Mouse (Mus musculus) kidney, postnatal 0 days (tissue): ENCODE data around the gene Oxtr. TPM values are rescaled to one million over a fixed set of nuclear protein-coding genes. Genes with fewer than 3 reads are reported as not detected.

Source experiments
- ATAC-seq: fragments of 200-750 bp; cut with Nextera tagmentation; replicated peaks from 2 replicates; pipeline ENCODE4 v1.8.0; 2017; ENCODE audit warnings: low read depth, moderate number of reproducible peaks, moderate TSS enrichment, moderate library complexity; ENCODE audit not compliant: low FRiP score
- DNase-seq: peaks from one replicate; pipeline ENCODE4 v3.0.0-alpha.2; 2016; ENCODE audit warnings: low spot score
- H3K27ac ChIP-seq: fragments of 300-500 bp; sonication (generic); 2 replicates; pipeline ENCODE4 v1.5.1; 2014; ENCODE audit warnings: mild to moderate bottlenecking
- H3K27me3 ChIP-seq: fragments of 300-500 bp; sonication (generic); 2 replicates; pipeline ENCODE4 v1.6.1; 2014; ENCODE audit warnings: low read length, mixed read lengths; ENCODE audit not compliant: insufficient read depth
- H3K36me3 ChIP-seq: fragments of 300-500 bp; sonication (generic); 2 replicates; pipeline ENCODE4 v1.6.1; 2014; ENCODE audit warnings: low read length, mixed read lengths; ENCODE audit not compliant: insufficient read depth
- H3K4me1 ChIP-seq: fragments of 300-500 bp; sonication (generic); replicated peaks from 2 replicates; pipeline ENCODE4 v1.6.1; 2014; ENCODE audit warnings: antibody characterized with exemption, low read length, mixed read lengths; ENCODE audit not compliant: insufficient read depth
- H3K4me2 ChIP-seq: fragments of 300-500 bp; sonication (generic); 2 replicates; pipeline ENCODE4 v1.6.1; 2014; ENCODE audit warnings: mild to moderate bottlenecking, low read length, moderate library complexity, mixed read lengths
- H3K4me3 ChIP-seq: fragments of 300-500 bp; sonication (generic); replicated peaks from 2 replicates; pipeline ENCODE4 v1.5.1; 2014; ENCODE audit warnings: low read depth, low read length
- H3K9ac ChIP-seq: fragments of 300-500 bp; sonication (generic); 2 replicates; pipeline ENCODE4 v1.6.1; 2014; ENCODE audit warnings: low read depth, low read length
- H3K9me3 ChIP-seq: fragments of 300-500 bp; sonication (generic); replicated peaks from 2 replicates; pipeline ENCODE4 v1.6.1; 2016; ENCODE audit warnings: low read length, inconsistent platforms, mixed read lengths
- CTCF ChIP-seq: IDR thresholded peaks from 2 replicates; pipeline ENCODE4 v1.5.1; 2016; ENCODE audit warnings: antibody characterized with exemption, low read depth, mild to moderate bottlenecking, moderate library complexity
- WGBS: fragments of 180-500 bp; shearing (Covaris S2); extraction: QIAGEN DNeasy Blood & Tissue Kit; methylation state at CpG from one replicate; pipeline ENCODE4 v1.1.7; 2014; 5-methylcytosine and 5-hydroxymethylcytosine counted together
- polyA plus RNA-seq: library from polyadenylated mRNA; unstranded; fragments of >200 nt; fragmentation: Nextera tagmentation; extraction: Ambion mirVana; gene quantifications from 2 replicates; pipeline ENCODE4 v1.2.1, GENCODE M21; 2015

The Oxtr gene
- polyA plus RNA-seq, 1 experiment from 2014 or later = 4.6 TPM

- Histone ChIP-seq H3K9me3 (no peaks in the 10 kb centered on the region), H3K4me1 (no peaks in the 10 kb centered on the region), H3K27ac (no peak overlapping the region), H3K27me3 (no peaks in the 10 kb centered on the region), H3K36me3 (no peaks in the 10 kb centered on the region), H3K4me3 (no peak overlapping the region), H3K9ac (no peak overlapping the region), H3K4me2 (no peak overlapping the region)
- TF ChIP-seq CTCF = no peak
- peak; percentile 35 for DNase-seq
- ATAC-seq = no peak
- WGBS = 73% methylated on average over 4 of the region's 4 CpGs
Observed at GRCm38 (mm10) chr6:112471644-112472043, 18.1 kb downstream of the Oxtr start.

GRCm38 (mm10) chr6:112466001-112466400 lies 23.7 kb downstream of the Oxtr start:
- Histone ChIP-seq H3K9ac (no peak overlapping the region), H3K4me2 (no peak overlapping the region), H3K36me3 (no peaks in the 10 kb centered on the region), H3K27me3 (no peaks in the 10 kb centered on the region), H3K4me1 (0 out of 2 replicates have a peak, but pooled peaks cover 6% of the 10 kb centered on the region), H3K4me3 (no peak overlapping the region), H3K9me3 (no peaks in the 10 kb centered on the region), H3K27ac (peak overlapping the region; percentile 20; the same call in 1 of the 2 replicates)
- DNase-seq = no peak
- ATAC-seq = 0 out of 2 replicates have a peak, but pooled peaks have one; percentile 55
- no peak for TF ChIP-seq CTCF

- no peak for DNase-seq
Observed at GRCm38 (mm10) chr6:112465441-112465840, 24.3 kb downstream of the Oxtr start.

GRCm38 (mm10) chr6:112463331-112463730 lies 26.4 kb downstream of the Oxtr start:
- no peak overlapping the region for H3K4me3 ChIP-seq
- ATAC-seq = no peak
- H3K27ac ChIP-seq = no peak overlapping the region
- 84% methylated on average over 6 of the region's 6 CpGs for WGBS
- H3K9ac ChIP-seq = no peak overlapping the region
- H3K36me3 ChIP-seq = no peaks in the 10 kb centered on the region
- H3K4me2 ChIP-seq = no peak overlapping the region
- no peaks in the 10 kb centered on the region for H3K27me3 ChIP-seq
- no peaks in the 10 kb centered on the region for H3K9me3 ChIP-seq
- 0 out of 2 replicates have a peak, but pooled peaks cover 6% of the 10 kb centered on the region for H3K4me1 ChIP-seq
- no peak for DNase-seq
- no peak for TF ChIP-seq CTCF

More at GRCm38 (mm10) chr6:112465441-112465840, 24.3 kb downstream of the Oxtr start:
- TF ChIP-seq CTCF = no peak
- 0 out of 2 replicates have a peak, but pooled peaks cover 6% of the 10 kb centered on the region for H3K4me1 ChIP-seq
- H3K9ac ChIP-seq = no peak overlapping the region
- H3K4me3 ChIP-seq = no peak overlapping the region
- H3K27ac ChIP-seq = peak overlapping the region; percentile 20
- H3K27me3 ChIP-seq = no peaks in the 10 kb centered on the region
- ATAC-seq = no peak
- WGBS = 82% methylated on average over 3 of the region's 3 CpGs
- H3K4me2 ChIP-seq = no peak overlapping the region
- H3K36me3 ChIP-seq = no peaks in the 10 kb centered on the region
- H3K9me3 ChIP-seq = no peaks in the 10 kb centered on the region

- H3K4me3 ChIP-seq = no peak overlapping the region
- H3K9ac ChIP-seq = no peak overlapping the region
- no peak overlapping the region for H3K4me2 ChIP-seq
- no peaks in the 10 kb centered on the region for H3K36me3 ChIP-seq
- H3K27me3 ChIP-seq = no peaks in the 10 kb centered on the region
- ATAC-seq (no peak), DNase-seq (no peak)
- WGBS = 96% methylated on average over 5 of the region's 5 CpGs
- no peak overlapping the region for H3K27ac ChIP-seq
- no peaks in the 10 kb centered on the region for H3K9me3 ChIP-seq
- 0 out of 2 replicates have a peak, but pooled peaks cover 6% of the 10 kb centered on the region for H3K4me1 ChIP-seq
- TF ChIP-seq CTCF = no peak
Observed at GRCm38 (mm10) chr6:112461459-112461858, 28.3 kb downstream of the Oxtr start.

GRCm38 (mm10) chr6:112459341-112459749 lies 30.4 kb downstream of the Oxtr start, which contains the start of gene Cav3:
Gene Cav3 (plus strand): TSS chr6:112459505.
- 52% methylated on average over 12 of the region's 12 CpGs for WGBS
- DNase-seq (no peak), ATAC-seq (no peak)
- Histone ChIP-seq H3K9me3 (no peaks in the 10 kb centered on the region), H3K36me3 (no peaks in the 10 kb centered on the region), H3K9ac (no peak within 1 kb of the TSS), H3K4me2 (no peak within 1 kb of the TSS), H3K4me3 (no peak within 1 kb of the TSS), H3K4me1 (0 out of 2 replicates have a peak, but pooled peaks cover 6% of the 10 kb centered on the region), H3K27ac (no peak within 1 kb of the TSS), H3K27me3 (no peaks in the 10 kb centered on the region)
- no peak for TF ChIP-seq CTCF

GRCm38 (mm10) chr6:112445675-112446074 lies 44.1 kb downstream of the Oxtr start:
- no peak for TF ChIP-seq CTCF
- Histone ChIP-seq H3K4me2 (no peak overlapping the region), H3K4me3 (no peak overlapping the region), H3K36me3 (no peaks in the 10 kb centered on the region), H3K9ac (no peak overlapping the region), H3K4me1 (no peaks in the 10 kb centered on the region), H3K9me3 (no peaks in the 10 kb centered on the region), H3K27me3 (no peaks in the 10 kb centered on the region), H3K27ac (no peak overlapping the region)
- DNase-seq (no peak), ATAC-seq (no peak)
- whole genome bisulfite sequencing = 83% methylated on average over 3 of the region's 3 CpGs
